Mouse (Mus musculus): ENCODE results near the gene Abi1. TPM values are rescaled to one million over a fixed set of nuclear protein-coding genes. Genes with fewer than 3 reads are reported as not detected.
"Not testable (repeated sequence)": the region's sequence is repeated elsewhere in the genome, so short reads cannot be mapped to it uniquely, and the experiment has no call there.

The Abi1 gene
- polyA plus RNA-seq, 1 experiment = 268 TPM

GRCm38 (mm10) chr2:23067552-23068369 lies 27.7 kb upstream of the Abi1 start, which contains the start of gene Acbd5:
Acbd5 (plus strand) TSS chr2:23068167.
- TF ChIP-seq CTCF (IDR thresholded peaks at IDR 0.05; ENCODE audit: low read depth, low read length) (no peak), POLR2A (IDR thresholded peaks at IDR 0.05; ENCODE audit: borderline replicate concordance, low read depth, low read length) (no peak)
- Histone ChIP-seq H3K4me3 (ENCODE audit: insufficient read depth, low read length) (peak within 1 kb of the TSS; percentile 95), H3K27ac (ENCODE audit: insufficient read depth, low read depth, low read length) (peak within 1 kb of the TSS; percentile 98), H3K4me1 (ENCODE audit: control insufficient read depth, insufficient read depth, low read length) (peaks cover 7% of the 10 kb centered on the region)

DNA sequence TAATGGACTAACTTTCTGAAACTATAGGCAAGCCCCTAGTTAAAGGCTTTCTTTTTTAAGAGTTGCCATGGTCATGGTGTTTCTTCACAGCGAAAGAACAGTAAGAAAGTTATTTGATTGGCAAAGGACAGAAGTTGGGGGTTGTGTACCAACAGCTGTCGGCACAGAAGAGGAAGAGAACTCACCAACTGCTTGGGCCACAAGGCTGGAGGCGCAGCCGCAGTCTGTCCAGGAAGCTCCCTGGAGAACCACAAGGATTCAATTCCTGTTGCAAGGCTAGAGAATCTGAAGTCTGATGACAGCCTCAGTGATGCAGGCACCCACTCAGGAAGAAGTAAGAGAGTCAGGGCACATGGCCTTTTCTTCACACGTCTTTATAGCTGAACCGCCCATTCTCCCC lies 12.5 kb upstream of the Abi1 start:
- Histone ChIP-seq H3K4me1 (ENCODE audit: control insufficient read depth, insufficient read depth, low read length) (peaks cover 29% of the 10 kb centered on the region), H3K4me3 (ENCODE audit: insufficient read depth, low read length) (peak overlapping the region; percentile 25; the same call in 1 of the 2 replicates), H3K27ac (ENCODE audit: insufficient read depth, low read depth, low read length) (peak overlapping the region; percentile 91)
- no peak for TF ChIP-seq CTCF (IDR thresholded peaks at IDR 0.05; ENCODE audit: low read depth, low read length)
- no peak for TF ChIP-seq POLR2A (IDR thresholded peaks at IDR 0.05; ENCODE audit: borderline replicate concordance, low read depth, low read length)

DNA sequence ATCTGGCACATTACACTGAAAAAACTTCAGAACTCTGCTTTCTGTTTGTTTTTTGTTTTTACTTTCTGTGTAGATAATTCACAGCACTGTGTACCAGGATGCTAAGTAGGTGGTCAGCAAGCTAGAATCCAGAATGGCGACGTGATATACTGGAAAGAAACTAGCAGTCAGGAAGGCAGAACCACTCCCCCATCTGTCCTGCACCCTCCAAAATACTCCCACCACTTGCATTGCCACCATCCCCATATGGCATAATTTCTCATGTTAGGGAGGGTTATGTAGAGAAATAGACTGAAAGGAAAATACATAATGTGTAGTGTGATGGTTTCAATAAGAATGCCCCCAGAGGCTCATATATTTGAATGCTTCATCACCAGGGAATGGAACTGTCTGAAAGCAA lies 11.8 kb upstream of the Abi1 start:
- TF ChIP-seq CTCF (IDR thresholded peaks at IDR 0.05; ENCODE audit: low read depth, low read length) = no peak
- peaks cover 29% of the 10 kb centered on the region for H3K4me1 ChIP-seq (ENCODE audit: control insufficient read depth, insufficient read depth, low read length)
- H3K27ac ChIP-seq (ENCODE audit: insufficient read depth, low read depth, low read length) = peak overlapping the region; percentile 91
- H3K4me3 ChIP-seq (ENCODE audit: insufficient read depth, low read length) = no peak overlapping the region

DNA sequence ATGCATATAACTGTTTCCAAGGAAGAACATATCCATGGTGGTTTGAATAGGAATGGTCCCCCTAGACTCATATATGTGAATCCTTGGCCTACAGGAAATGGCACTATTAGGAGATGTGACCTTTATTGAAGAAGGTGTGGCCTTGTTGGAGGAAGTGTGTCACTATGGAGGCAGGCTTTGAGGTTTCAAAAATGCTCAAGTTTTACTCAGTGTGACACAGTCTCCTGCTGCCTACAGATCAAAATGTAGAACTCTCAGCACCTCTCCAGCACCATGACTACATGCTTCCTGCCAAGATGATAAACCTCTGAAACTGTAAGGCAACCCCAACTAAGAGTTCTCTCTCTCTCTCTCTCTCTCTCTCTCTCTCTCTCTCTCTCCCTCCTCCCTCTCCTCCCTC lies 8.0 kb upstream of the Abi1 start:
- Histone ChIP-seq H3K4me3 (ENCODE audit: insufficient read depth, low read length) (no peak overlapping the region), H3K27ac (ENCODE audit: insufficient read depth, low read depth, low read length) (peak overlapping the region; percentile 39), H3K4me1 (ENCODE audit: control insufficient read depth, insufficient read depth, low read length) (peaks cover 26% of the 10 kb centered on the region)
- TF ChIP-seq CTCF (IDR thresholded peaks at IDR 0.05; ENCODE audit: low read depth, low read length) (no peak), POLR2A (IDR thresholded peaks at IDR 0.05; ENCODE audit: borderline replicate concordance, low read depth, low read length) (no peak)

- TF ChIP-seq POLR2A (IDR thresholded peaks at IDR 0.05; ENCODE audit: borderline replicate concordance, low read depth, low read length) (no peak), CTCF (IDR thresholded peaks at IDR 0.05; ENCODE audit: low read depth, low read length) (no peak)
- peaks cover 29% of the 10 kb centered on the region for H3K4me1 ChIP-seq (ENCODE audit: control insufficient read depth, insufficient read depth, low read length)
- H3K4me3 ChIP-seq (ENCODE audit: insufficient read depth, low read length) = no peak overlapping the region
- H3K27ac ChIP-seq (ENCODE audit: insufficient read depth, low read depth, low read length) = no peak overlapping the region
These were observed 5.7 kb upstream of the Abi1 start for GRCm38 (mm10) chr2:23045703-23046102.

DNA sequence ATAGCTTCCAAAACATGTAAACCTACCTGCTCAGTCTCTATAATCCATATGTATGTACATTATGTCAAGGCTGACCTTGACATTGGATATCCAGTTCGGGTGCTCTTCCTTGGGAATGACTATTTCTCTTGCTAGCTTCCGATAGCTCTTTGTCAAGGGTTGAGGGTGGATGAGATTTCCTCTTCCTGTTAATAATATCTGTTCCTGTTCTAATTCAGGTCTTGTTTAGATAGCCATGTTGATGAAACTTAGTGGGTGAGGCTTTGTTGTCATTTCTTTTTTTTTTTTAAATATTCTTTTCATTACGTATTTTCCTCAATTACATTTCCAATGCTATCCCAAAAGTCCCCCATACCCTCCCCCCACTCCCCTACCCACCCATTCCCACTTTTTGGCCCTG lies 2.1 kb upstream of the Abi1 start:
- H3K27ac ChIP-seq (ENCODE audit: insufficient read depth, low read depth, low read length) = peak overlapping the region; percentile 86

DNA sequence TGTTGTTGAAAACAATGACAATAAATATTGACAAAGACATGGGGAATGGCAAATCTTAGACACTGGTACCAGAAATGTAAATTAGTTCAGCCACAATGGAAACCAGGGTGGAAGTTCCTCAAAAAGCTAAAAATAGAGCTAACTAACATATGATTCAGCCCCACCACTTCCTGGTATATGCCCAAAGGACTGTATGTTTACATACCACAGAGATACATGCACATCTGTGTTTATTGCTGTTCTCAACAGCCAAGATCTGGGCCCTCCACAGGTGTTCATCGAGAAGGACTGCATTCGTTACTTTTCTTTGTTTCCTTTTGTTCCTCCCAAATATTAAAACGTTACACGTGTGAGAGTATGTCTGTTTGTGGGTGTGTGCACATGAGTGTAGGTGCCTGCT lies 1.4 kb upstream of the Abi1 start:
- TF ChIP-seq CTCF (IDR thresholded peaks at IDR 0.05; ENCODE audit: low read depth, low read length) (no peak), POLR2A (IDR thresholded peaks at IDR 0.05; ENCODE audit: borderline replicate concordance, low read depth, low read length) (no peak)
- Histone ChIP-seq H3K4me1 (ENCODE audit: control insufficient read depth, insufficient read depth, low read length) (peaks cover 24% of the 10 kb centered on the region), H3K27ac (ENCODE audit: insufficient read depth, low read depth, low read length) (peak overlapping the region; percentile 99), H3K4me3 (ENCODE audit: insufficient read depth, low read length) (peak overlapping the region; percentile 19)

More for the DNA sequence above, 2.1 kb upstream of the Abi1 start:
- Histone ChIP-seq H3K4me1 (ENCODE audit: control insufficient read depth, insufficient read depth, low read length) (peaks cover 19% of the 10 kb centered on the region), H3K4me3 (ENCODE audit: insufficient read depth, low read length) (no peak overlapping the region)
- TF ChIP-seq POLR2A (IDR thresholded peaks at IDR 0.05; ENCODE audit: borderline replicate concordance, low read depth, low read length) (no peak), CTCF (IDR thresholded peaks at IDR 0.05; ENCODE audit: low read depth, low read length) (no peak)

DNA sequence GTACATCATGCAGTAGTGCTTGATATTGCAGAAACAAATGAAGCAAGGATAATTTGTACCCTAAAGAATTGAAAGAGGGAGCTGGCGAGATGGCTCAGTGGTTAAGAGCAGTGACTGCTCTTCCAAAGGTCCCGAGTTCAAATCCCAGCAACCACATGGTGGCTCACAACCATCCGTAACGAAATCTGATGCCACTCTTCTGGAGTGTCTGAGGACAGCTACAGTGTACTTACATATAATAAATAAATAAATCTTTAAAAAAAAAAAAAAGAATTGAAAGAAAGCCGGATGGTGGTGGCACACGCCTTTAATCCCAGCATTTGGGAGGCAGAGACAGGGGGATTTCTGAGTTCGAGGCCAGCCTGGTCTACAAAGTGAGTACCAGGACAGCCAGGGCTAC lies 649 bp upstream of the Abi1 start:
- H3K4me3 ChIP-seq (ENCODE audit: insufficient read depth, low read length) = not testable (repeated sequence)
- H3K27ac ChIP-seq (ENCODE audit: insufficient read depth, low read depth, low read length) = peak overlapping the region; percentile 99
- H3K4me1 ChIP-seq (ENCODE audit: control insufficient read depth, insufficient read depth, low read length) = peaks cover 24% of the 10 kb centered on the region

DNA sequence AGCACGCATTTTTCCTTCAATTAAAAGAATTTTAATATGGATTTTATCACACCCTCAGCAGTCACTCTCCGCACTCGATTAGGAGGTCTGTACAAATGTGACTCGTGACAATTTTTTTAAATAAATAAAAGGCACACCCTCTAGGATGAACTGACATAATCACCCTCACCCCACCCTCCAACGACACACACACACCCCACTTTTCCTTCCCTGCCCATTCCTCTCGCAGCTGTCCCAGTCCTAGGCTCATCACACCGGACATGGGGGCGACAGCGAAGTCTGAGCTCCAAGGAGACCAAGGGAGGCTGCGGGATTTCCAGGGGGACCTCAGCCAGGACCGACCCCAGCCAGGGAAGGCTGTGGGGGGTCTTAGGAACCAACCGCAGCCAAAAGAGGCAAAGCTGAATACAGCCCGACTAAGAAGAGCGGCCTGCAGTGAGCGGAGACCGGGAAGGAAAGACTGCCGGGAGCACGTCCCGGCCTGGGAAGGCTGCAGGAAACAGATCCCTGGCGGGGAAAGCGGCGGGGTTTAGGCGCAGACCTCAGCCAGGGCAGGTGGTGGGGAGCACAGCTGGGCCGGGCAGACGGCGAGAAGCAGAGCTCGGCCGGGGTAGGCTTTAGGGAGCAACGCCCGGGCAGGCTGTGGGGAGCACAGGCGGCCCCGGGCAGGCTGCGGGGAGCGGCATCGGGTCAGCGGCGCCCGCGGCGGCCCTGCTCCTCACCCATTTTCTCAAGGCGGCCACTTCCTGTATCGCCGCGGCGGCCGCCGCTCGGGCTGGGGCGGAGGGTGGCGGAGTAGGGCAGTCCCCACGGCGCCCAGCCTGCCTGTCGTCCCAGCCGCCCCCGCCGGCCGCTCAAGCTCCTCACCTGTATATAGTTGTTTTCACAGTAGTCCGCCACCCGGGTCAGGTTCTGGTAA lies 700 bp downstream of the Abi1 start:
- TF ChIP-seq CTCF (IDR thresholded peaks at IDR 0.05; ENCODE audit: low read depth, low read length) (no peak), POLR2A (IDR thresholded peaks at IDR 0.05; ENCODE audit: borderline replicate concordance, low read depth, low read length) (no peak)
- H3K4me1 ChIP-seq (ENCODE audit: control insufficient read depth, insufficient read depth, low read length) = peaks cover 30% of the 10 kb centered on the region
- peak overlapping the region; percentile 96 for H3K27ac ChIP-seq (ENCODE audit: insufficient read depth, low read depth, low read length)
- peak overlapping the region; percentile 96 for H3K4me3 ChIP-seq (ENCODE audit: insufficient read depth, low read length)

DNA sequence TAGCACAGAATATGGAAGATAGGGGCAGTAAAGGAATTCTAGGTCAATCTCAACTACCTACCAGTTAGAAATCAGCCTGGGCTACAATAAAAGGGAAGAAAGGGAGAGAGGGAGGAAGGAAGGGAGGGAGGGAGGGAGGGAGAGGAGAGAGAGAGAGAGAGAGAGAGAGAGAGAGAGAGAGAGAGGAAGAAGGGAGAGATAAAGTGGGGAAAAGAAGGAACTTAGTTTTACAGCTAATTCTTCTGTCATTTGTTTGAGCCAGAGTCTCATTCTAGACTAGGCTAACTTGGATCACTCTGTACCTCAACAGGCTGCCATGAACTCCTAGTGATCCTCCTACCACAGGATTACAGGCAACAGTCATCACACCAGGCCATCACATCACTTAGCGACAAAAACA lies 4.6 kb downstream of the Abi1 start:
- Histone ChIP-seq H3K4me3 (ENCODE audit: insufficient read depth, low read length) (no peak overlapping the region), H3K27ac (ENCODE audit: insufficient read depth, low read depth, low read length) (no peak overlapping the region), H3K4me1 (ENCODE audit: control insufficient read depth, insufficient read depth, low read length) (peaks cover 18% of the 10 kb centered on the region)
- TF ChIP-seq POLR2A (IDR thresholded peaks at IDR 0.05; ENCODE audit: borderline replicate concordance, low read depth, low read length) (no peak), CTCF (IDR thresholded peaks at IDR 0.05; ENCODE audit: low read depth, low read length) (no peak)
